Mouse (Mus musculus) spleen, adult 12 weeks (tissue): ENCODE results near the gene Scn10a.

ENCODE experiments used
- DNase-seq: peaks from one replicate; pipeline ENCODE4 v3.0.0; 2022; ENCODE audit warnings: low spot score

Scn10a gene

GRCm38 (mm10) chr9:119719222-119719621 is at the start of gene Scn10a:
Scn10a (minus strand) TSS chr9:119719322.
- DNase-seq: no peak

GRCm38 (mm10) chr9:119768585-119768984 is 49.5 kb upstream of the Scn10a start:
- no peak for DNase-seq

- no peak for DNase-seq
Observed at GRCm38 (mm10) chr9:119760226-119760625, 41.1 kb upstream of the Scn10a start.

- no peak for DNase-seq
Observed at GRCm38 (mm10) chr9:119759457-119759856, 40.3 kb upstream of the Scn10a start.

GRCm38 (mm10) chr9:119751507-119751906 is 32.4 kb upstream of the Scn10a start:
- no peak for DNase-seq

- DNase-seq: no peak
Observed at GRCm38 (mm10) chr9:119749112-119749511, 30.0 kb upstream of the Scn10a start.

GRCm38 (mm10) chr9:119743900-119744299 is 24.8 kb upstream of the Scn10a start:
- DNase-seq: no peak

- no peak for DNase-seq
Observed at GRCm38 (mm10) chr9:119743312-119743711, 24.2 kb upstream of the Scn10a start.

GRCm38 (mm10) chr9:119741101-119741786 is 22.1 kb upstream of the Scn10a start:
- no peak for DNase-seq

GRCm38 (mm10) chr9:119728412-119729097 is 9.4 kb upstream of the Scn10a start:
- DNase-seq: no peak

GRCm38 (mm10) chr9:119726990-119727389 is 7.9 kb upstream of the Scn10a start:
- no peak for DNase-seq

GRCm38 (mm10) chr9:119725293-119725862 is 6.3 kb upstream of the Scn10a start:
- no peak for DNase-seq

GRCm38 (mm10) chr9:119706700-119707099 is 12.4 kb downstream of the Scn10a start:
- DNase-seq: no peak

- no peak for DNase-seq
Observed at GRCm38 (mm10) chr9:119691505-119691904, 27.6 kb downstream of the Scn10a start.

- no peak for DNase-seq
Observed at GRCm38 (mm10) chr9:119691001-119691400, 28.1 kb downstream of the Scn10a start.

- DNase-seq: no peak
Observed at GRCm38 (mm10) chr9:119687893-119688292, 31.2 kb downstream of the Scn10a start.

GRCm38 (mm10) chr9:119686187-119686586 is 32.9 kb downstream of the Scn10a start:
- DNase-seq: no peak

GRCm38 (mm10) chr9:119680896-119681295 is 38.2 kb downstream of the Scn10a start:
- DNase-seq: no peak

GRCm38 (mm10) chr9:119664109-119664508 is 55.0 kb downstream of the Scn10a start:
- DNase-seq: no peak

- no peak for DNase-seq
Observed at GRCm38 (mm10) chr9:119656111-119656510, 63.0 kb downstream of the Scn10a start.

GRCm38 (mm10) chr9:119653758-119654157 is 65.4 kb downstream of the Scn10a start:
- DNase-seq: no peak

GRCm38 (mm10) chr9:119646942-119647547 is 72.1 kb downstream of the Scn10a start:
- DNase-seq: peak; percentile 31

GRCm38 (mm10) chr9:119641985-119642384 is 77.1 kb downstream of the Scn10a start:
- DNase-seq: no peak
